Mouse (Mus musculus) adrenal gland, postnatal 25 days (tissue): ENCODE results near the gene Gmnc. TPM values are rescaled to one million over a fixed set of nuclear protein-coding genes. Genes with fewer than 3 reads are reported as not detected.
A peak's percentile ranks its signal among the peaks of the same experiment; 100 is the strongest.

Experiments used
- DNase-seq: peaks from one replicate; pipeline ENCODE4 v3.0.0; 2021; ENCODE audit warnings: mixed read lengths
- long read RNA-seq: library from polyadenylated mRNA; stranded (forward); transcript quantifications from one replicate; pipeline ENCODE4 v2.0.0, GENCODE M21; 2021
- total RNA-seq: library from RNA; stranded (reverse); gene quantifications from 2 replicates; pipeline ENCODE4 v1.2.3, GENCODE M21; 2021

Gmnc gene
- not detected in 2 replicates for total RNA-seq
- long read RNA-seq, result 0 reads

DNA sequence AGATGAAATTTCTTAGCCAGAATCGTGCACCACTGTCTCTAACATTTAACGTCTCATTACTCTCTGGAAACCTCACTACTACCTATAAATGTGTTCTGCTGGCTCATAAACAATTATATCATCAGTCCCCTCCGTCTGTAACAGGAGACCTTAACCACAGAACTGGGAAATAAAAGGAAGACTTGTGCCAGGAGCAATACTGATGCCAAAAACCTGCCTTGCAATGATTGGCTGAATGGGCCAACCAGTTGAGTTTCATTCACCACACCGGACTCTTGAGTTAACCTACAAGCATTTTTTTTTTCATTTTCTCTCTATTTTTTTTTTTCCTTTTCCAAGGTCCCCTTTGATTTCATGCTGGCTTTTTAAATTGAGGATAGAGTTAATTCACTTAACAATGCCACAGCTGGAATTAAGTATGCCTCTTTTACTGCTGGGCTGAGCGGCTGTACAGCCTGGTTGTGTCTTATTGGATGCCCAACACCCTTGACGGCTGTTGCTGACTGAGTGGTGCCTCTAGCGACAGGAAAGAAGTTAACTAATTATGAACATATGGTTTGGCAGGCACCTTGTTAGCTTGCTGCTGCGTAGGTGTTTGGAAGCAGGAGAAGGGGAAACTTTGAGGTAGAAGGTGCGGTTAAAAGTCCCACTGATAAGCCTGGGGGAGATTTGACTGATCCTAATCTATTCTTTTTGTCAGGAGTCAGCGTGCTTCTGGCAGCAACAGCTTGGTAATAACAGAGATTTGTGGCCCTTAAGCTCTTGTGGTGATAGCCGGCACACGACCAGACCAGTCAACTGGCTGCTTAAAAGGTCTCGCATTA, at the start of gene Gmnc:
TSS of gene Gmnc (minus strand) at position 176 of the 824 bp plus-strand sequence.
- DNase-seq, result no peak

DNA sequence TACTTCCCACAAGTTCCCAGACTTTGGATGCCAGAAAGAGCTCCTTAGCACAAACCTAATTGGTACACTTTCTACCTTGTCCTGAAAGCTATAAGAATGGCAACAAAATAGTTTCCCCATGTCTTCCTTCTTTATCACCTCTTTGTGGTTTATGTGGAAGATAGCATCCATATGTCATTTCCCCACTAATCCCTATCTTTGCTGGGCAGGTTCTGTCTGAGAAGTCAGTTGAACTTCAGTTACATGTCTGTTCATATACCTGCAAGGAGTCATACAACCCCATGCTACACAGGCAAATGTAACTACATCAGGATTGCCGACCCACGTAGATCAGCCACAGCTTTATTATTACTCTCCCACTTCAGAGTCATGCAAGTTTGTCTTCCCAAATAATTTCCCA, 35.8 kb upstream of the Gmnc start:
- no peak for DNase-seq

DNA sequence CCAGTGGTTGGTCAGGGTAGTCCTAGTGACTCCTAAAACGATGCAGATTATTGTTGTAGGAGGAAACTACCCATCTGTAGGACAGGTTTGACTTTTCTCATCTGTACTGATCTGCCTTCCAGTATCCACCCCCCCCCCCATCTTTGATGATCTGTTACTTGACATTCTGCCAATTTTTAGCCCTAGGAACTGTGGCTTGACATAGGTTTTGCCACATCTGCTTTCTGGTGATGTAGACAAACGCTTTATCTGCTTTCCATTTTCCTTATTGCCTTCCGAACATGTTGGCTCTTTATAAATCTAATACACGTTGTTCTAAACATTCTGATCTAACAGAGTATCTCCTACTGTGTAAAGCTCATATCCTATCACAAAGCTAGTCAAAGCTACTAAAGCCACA, 34.8 kb upstream of the Gmnc start:
- DNase-seq, result no peak

DNA sequence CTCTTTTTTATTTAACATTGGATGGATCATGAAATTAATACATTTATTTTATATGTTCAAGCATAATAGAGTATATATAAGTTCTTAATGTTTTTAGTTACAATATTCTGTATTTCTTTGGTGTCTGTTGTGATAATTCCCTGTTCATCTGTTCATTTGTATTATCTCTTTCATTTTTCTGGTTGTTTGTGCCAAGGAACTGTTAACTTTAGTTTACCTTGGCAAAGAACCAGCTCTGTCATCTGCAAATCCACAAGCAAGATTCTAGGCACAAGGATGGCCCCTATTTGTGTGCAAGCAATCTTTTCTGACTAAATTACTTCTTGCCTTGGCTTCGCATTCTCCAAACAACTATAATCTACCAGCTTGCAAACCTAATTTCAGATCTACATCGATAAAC, 31.3 kb upstream of the Gmnc start:
- DNase-seq, result no peak

DNA sequence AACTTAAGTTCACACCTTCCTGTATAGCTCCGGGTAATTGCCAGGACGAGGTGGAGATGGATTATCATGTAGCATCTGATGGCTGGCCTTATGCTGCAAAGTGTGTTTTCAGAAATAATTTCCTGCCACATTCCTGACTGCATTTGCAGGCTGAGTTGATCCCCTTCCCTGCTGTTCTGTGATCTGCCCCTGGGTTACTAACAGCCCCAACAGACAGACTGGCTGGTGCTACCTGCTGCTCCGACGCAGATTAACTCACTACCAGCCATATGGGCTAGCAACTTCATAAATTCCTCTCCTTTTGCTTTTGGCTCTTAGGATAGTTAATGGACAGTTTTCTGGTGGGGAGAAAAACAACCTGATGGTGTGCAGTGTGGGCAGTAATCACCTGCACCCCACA, 25.9 kb upstream of the Gmnc start:
- DNase-seq, result no peak

DNA sequence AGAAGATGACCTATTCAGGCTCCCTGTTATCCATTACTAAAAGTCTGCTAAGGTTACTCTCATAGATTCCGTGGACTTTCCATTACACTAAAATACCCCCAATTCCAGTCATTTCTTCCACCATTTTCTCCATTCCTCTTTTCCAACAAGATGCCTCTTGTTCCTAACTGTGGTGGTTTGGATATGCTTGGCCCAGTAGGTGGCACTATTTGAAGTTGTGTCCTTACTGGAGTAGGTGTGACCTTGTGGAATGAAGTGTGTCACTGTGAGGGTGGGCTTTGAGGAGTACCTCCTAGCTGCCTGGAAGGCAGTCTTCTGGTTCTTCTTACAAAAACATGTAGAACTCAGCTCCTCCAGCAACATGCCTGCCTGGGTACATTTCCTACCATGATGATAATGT, 11.3 kb upstream of the Gmnc start:
- DNase-seq, result no peak

DNA sequence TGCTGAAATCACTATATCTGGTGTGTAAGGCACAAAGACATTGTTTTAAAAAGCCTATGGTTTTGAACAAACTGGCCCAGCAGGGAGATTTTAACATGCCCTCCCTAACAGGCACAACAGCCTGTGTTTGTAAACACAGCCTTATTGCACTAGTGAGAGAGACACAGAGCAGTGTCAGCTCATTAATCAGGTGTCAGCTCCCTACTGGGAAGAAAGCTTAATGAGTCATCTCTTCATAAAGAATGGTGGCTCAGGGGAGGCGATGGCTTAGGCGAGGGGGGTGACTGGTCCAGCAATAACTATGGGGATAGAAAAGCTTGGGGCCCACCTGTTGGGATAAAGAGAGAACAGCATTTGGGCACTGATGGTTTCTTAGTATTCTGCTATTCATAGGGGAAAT, 8.1 kb upstream of the Gmnc start:
- no peak for DNase-seq

DNA sequence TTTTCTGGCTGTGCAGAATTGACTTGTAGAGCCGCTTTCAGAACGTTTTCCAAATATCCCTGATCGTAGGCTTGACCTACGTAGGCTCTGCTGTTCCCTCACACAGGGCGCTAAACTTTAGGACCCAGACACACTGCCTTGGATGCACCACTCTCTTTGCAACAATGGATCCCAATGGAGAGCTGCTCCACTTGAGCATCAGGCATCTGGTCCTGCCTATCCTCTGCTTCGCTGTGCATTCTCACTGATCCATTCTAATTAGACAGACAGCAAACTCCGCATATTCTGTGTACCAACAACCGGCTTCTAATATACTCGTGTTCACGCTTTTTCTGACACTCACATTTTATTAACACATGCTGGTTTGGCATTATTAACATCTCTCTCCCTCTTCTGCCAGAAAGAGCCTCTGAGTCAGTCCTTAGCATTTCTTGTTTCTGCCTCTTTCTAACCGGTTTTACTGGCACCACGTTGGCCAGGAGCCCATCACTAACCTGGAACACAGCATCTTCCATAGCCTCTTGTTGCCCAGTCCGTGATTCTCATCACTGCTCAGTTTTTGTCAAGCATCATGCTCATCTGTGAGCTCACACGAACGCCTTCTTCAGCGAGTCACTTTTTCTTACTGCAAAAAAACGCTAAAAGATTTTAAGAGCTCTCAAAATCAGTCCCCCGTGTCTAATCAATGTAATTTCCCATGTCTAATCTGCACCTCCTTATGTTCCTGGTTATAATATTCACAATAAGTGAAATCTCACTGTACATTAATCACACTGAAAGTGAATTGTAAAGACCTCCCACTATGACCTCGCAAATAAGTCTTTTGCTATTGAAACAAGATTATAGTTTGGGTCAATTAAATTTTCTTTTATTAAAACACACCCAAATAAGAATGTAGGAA, 1.8 kb downstream of the Gmnc start:
- DNase-seq, result no peak

DNA sequence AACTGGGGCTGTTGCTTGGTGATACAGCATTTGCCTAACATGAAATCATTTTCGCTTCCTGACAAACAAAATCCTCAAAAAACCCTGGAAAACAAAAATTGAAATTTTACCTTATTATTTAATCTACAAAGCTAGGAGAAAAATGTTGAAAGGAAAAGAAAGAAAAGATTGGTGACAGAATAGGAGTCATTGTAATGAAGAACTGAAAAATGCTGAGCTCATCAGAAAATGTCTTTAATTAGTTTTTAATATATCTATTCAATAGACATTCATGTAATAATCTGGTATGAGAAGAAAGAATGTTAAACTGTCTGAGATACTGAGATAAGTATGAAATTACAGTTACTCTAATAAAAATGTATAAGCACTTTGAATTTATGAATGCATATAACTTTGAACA, 3.3 kb downstream of the Gmnc start:
- DNase-seq, result no peak

DNA sequence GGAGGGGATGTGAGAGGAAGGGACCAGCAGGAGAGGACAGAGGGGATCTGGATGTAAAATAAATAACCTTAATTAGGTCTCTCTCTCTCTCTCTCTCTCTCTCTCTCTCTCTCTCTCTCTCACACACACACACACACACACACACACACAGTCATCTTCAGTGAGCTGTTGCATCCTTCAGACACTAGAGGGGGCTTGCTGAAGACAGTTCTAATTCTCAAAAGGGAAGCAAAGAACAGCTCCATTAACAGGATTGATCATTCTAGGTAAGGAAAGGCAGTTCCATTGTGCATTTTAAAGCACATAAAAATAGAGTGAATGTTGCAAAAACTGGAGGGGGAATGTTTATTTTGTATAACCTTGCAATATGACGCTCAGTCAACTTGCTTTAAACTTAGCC, 5.7 kb downstream of the Gmnc start:
- DNase-seq, result no peak

DNA sequence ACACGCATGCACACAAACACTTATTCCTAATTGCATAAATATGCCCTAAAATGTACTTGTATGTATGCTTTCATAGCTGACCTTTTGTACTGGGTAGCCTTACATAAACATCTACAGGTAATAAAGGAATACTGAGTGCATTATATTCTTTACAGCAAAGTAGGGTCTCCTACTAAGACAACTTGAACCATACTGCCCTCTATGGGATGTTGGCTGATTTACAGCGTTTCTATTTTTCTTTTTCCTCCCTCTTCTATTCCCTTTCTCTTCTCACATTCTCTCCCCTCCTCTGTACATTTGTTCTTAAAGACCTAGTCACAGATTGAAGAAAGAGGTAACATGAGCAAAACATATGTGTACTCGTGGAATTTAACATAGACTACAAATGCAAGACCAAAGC, 9.3 kb downstream of the Gmnc start:
- no peak for DNase-seq

DNA sequence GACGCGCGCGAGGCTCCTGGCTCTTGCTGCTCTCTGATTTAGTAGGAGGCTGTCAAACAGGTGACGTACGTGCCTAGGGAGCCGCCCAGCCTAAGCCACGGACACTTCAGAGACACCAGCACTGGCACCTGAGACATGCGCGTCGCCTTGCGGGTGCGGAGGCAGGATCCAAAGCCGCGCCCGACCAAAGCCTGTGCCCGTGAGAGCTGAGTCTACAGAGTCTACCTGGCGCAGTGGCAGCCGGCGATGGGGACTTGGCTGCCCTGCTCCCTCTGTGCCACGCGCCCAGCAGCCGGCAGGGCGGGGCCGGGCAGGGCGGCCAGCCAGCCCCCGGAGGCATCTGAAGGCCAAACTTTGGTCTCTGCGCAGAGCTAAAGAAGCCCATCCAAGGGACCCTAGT, 23.5 kb downstream of the Gmnc start:
- DNase-seq, result peak; percentile 40

DNA sequence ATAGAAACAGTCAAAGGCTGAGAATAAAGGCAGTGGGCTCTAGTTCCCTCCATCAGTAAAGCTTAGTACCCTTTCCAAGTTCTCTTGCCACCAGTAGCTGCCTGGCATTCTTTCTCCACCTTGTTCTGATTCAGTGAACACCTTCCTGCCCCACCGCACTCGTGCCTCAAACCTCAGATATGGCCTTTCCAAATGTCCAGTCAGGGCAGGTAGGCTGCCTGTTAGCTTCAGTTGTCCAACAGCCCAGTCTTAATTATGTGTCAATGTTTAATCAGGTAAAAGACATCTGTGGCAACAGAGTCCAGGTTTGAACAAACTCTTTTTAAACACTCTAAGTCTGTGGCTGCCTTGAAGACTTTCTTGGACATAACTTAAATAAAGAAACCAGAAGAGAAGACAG, 24.6 kb downstream of the Gmnc start:
- DNase-seq, result no peak

DNA sequence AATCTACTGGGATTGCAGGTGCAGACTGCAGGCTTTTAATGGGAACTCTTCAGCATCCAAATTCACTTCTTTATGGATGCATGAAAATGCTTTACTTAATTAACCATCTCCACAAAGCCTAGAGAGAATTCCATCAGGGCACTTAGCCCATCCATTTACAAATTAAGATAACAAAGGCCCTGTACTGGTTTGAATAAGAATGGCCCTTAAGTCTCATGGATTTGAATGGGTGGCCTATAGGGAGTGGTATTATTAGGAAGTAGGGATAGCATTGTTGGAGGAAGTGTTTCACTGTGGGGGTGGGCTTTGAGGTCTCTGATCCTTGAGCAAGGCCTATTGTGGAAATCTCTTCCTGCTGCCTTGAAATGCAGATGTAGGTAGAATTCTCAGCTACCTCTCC, 29.5 kb downstream of the Gmnc start:
- no peak for DNase-seq

DNA sequence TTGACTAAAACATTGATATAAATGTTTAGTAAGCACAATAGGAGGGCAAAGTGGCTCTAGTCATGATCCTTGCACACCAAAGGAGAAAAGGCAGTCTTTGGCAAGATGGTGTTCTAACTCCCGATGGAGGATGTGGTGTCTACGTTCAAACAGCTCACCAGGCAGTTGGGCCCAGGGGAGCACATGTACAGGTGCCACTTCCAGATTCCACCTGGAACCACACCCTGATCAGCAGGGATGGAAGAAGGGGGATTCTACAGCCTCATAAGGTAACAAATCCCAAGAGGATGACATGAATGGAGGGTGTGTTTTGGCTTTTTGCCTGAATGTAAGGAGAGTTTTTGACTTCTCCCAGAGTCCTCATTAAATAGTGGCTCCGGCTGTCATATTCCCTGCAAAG, 39.9 kb downstream of the Gmnc start:
- no peak for DNase-seq

DNA sequence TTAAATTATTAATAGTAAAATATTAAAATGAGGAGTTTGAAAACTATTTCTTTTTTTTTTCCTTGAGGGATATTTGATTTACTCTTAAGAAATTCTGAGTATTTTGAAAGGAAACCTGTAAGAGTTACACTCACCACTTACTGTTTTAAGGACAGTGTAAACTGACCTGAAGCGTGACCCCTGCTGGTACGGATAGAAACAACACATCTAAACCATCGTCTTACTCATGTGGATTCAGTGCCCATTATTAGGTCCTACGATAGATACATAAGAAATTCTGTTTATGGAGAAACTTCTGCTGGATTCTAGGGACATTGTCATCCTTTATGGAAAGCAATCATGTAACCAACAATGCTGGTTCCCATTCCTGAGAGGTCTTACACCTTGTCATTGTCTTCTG, 41.2 kb downstream of the Gmnc start:
- no peak for DNase-seq

DNA sequence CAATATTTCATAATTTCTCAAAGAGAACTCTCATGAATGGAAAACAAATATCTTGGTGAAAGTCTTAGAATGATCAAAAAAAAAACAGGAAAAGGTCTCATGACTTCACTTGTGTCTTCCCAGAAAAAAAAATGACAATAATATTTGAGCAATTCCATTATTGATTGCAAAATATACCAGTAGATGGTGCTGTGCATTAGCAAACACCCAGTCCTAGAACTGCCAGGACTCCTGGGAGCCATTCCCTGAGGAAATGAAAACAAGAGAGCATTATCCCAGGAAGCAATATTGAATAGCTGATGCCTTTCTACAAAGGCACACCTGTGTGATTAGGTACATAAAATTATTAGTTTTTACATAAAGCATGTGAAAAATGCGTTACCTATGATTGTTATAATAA, 87.5 kb downstream of the Gmnc start:
- DNase-seq, result no peak

DNA sequence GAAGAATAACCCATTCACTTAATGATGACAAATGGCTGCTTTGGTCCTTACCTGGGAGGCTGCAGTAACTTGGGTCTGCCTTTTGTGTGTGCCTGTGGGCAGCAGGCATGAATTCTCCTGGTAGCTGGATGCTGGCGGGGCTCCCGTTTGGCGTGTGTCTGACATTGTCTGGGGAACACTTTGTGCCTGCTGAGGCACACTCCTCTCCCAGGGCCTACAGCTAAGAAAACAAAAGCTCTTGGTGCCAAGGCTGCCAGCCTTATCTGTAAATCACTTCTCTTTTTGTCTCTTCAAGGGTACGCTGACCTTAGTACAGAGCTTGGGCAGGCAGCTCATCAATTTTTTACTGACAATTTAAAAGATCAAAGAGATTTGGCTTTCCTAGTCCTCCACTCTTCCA, 90.0 kb downstream of the Gmnc start:
- DNase-seq, result peak; percentile 69

DNA sequence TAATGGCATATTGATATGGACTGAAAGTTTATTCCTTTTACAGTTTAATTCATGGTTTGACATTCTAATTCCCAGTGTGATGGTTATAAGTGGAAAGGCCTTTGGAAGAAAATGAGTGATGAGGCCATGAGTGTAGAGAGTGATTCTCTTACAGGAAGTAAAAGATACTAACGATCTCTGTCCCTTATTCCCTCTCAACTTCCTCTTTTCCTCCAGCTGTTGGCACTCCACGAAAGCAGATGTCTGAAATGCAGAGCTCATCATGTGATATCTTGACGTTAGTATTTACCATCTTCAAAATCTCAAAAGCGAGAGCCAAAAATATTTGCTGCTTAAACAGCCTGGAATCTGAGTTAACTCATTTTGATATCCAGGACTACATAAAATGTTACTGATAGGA, 105.1 kb downstream of the Gmnc start:
- no peak for DNase-seq

DNA sequence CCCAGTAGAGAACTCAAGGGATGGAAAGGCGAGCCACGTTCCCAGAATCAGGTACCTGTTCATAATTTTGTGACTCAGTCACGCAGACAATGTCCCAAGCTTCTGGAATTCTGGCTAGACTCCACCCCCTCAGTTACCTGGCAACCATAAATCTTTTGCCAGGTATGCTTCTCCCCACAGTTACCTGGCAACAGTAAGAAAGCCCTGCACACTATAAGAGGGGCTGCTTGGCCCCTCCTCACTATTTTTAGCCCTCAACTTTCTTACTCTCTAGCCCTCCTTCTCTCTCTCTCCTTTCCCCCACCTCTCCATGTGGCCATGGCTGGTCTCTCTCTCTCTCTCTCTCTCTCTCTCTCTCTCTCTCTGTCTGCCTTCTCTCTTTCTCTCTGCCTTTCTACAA, 114.6 kb downstream of the Gmnc start:
- DNase-seq, result no peak
